Mouse (Mus musculus) mouse embryonic stem cell (cell line): ENCODE data around the gene Wdr59.

Experiments
- in situ Hi-C, 2 experiments: fragments of 300-500 bp; cut with MboI; formaldehyde crosslinking; loops; 1 replicate in 1 of 2; 3 replicates in 1 of 2; pipeline ENCODE4 v1.14.3; 2019 to 2020; ENCODE audit warnings: low sequenced_read_pairs in 2 of 2, low pct_unique_long_range_greater_than_20kb in 1 of 2, mixed read lengths in 1 of 2; ENCODE audit not compliant: unreplicated experiment in 1 of 2

The Wdr59 gene

GRCm38 (mm10) chr8:111521713-111522429, at the start of gene Wdr59:
Gene Wdr59 (minus strand): TSS chr8:111522092.
- in situ Hi-C loops = no loop called here

- in situ Hi-C loops = no loop called here
These were observed 49.8 kb upstream of the Wdr59 start for GRCm38 (mm10) chr8:111571661-111572060.

- in situ Hi-C loops = no loop called here
These were observed 48.5 kb upstream of the Wdr59 start for GRCm38 (mm10) chr8:111570432-111570831.

GRCm38 (mm10) chr8:111569926-111570325, 48.0 kb upstream of the Wdr59 start:
- in situ Hi-C loops = no loop called here

GRCm38 (mm10) chr8:111568029-111568428, 46.1 kb upstream of the Wdr59 start:
- in situ Hi-C loops = no loop called here

GRCm38 (mm10) chr8:111567571-111567970, 45.7 kb upstream of the Wdr59 start:
- in situ Hi-C loops = no loop called here

GRCm38 (mm10) chr8:111566326-111566725, 44.4 kb upstream of the Wdr59 start:
- in situ Hi-C loops = no loop called here

GRCm38 (mm10) chr8:111565784-111566191, 43.9 kb upstream of the Wdr59 start:
- in situ Hi-C loops = no loop called here

GRCm38 (mm10) chr8:111564093-111564492, 42.2 kb upstream of the Wdr59 start:
- in situ Hi-C loops = no loop called here

- in situ Hi-C loops = no loop called here
These were observed 41.8 kb upstream of the Wdr59 start for GRCm38 (mm10) chr8:111563687-111564086.

- in situ Hi-C loops = no loop called here
These were observed 41.2 kb upstream of the Wdr59 start for GRCm38 (mm10) chr8:111563075-111563474.

GRCm38 (mm10) chr8:111562274-111562803, 40.4 kb upstream of the Wdr59 start:
- in situ Hi-C loops = no loop called here

GRCm38 (mm10) chr8:111561824-111562223, 39.9 kb upstream of the Wdr59 start:
- in situ Hi-C loops = no loop called here

- in situ Hi-C loops = no loop called here
These were observed 29.7 kb upstream of the Wdr59 start for GRCm38 (mm10) chr8:111551511-111552130.

- in situ Hi-C loops = no loop called here
These were observed 28.3 kb upstream of the Wdr59 start for GRCm38 (mm10) chr8:111550002-111550870.

- in situ Hi-C loops = no loop called here
These were observed 26.3 kb upstream of the Wdr59 start for GRCm38 (mm10) chr8:111548201-111548600.

- in situ Hi-C loops = no loop called here
These were observed 25.3 kb upstream of the Wdr59 start for GRCm38 (mm10) chr8:111547144-111547543.

GRCm38 (mm10) chr8:111545406-111546156, 23.7 kb upstream of the Wdr59 start:
- in situ Hi-C loops = no loop called here
